Mouse (Mus musculus) heart, embryonic 16.5 days (tissue): ENCODE results near the gene Cish. TPM values are rescaled to one million over a fixed set of nuclear protein-coding genes. Genes with fewer than 3 reads are reported as not detected.

Experiments used
- ATAC-seq: fragments of 200-750 bp; cut with Nextera tagmentation; replicated peaks from 2 replicates; pipeline ENCODE4 v1.8.0; 2017; ENCODE audit warnings: moderate number of reproducible peaks; ENCODE audit not compliant: insufficient read depth, low FRiP score; ENCODE audit errors: extremely low read depth
- H3K27ac ChIP-seq: fragments of 300-500 bp; sonication (generic); 2 replicates; pipeline ENCODE4 v1.5.1; 2014; ENCODE audit warnings: mild to moderate bottlenecking, low read length, control low read depth, moderate library complexity
- H3K27me3 ChIP-seq: fragments of 300-500 bp; sonication (generic); 2 replicates; pipeline ENCODE4 v1.6.1; 2014; ENCODE audit warnings: low read length, mixed read lengths; ENCODE audit not compliant: control insufficient read depth, insufficient read depth
- H3K36me3 ChIP-seq: fragments of 300-500 bp; sonication (generic); 2 replicates; pipeline ENCODE4 v1.6.1; 2014; ENCODE audit not compliant: control insufficient read depth, insufficient read depth
- H3K4me1 ChIP-seq: fragments of 300-500 bp; sonication (generic); 2 replicates; pipeline ENCODE4 v1.6.1; 2014; ENCODE audit warnings: low read length, mixed read lengths; ENCODE audit not compliant: control insufficient read depth, insufficient read depth
- H3K4me2 ChIP-seq: fragments of 300-500 bp; sonication (generic); 2 replicates; pipeline ENCODE4 v1.6.1; 2014; ENCODE audit warnings: low read depth, mild to moderate bottlenecking, control low read depth, low read length
- H3K4me3 ChIP-seq: fragments of 300-500 bp; sonication (generic); 2 replicates; pipeline ENCODE4 v1.5.1; 2014; ENCODE audit warnings: mild to moderate bottlenecking, control low read depth, low read length
- H3K9ac ChIP-seq: fragments of 300-500 bp; sonication (generic); 2 replicates; pipeline ENCODE4 v1.6.1; 2014; ENCODE audit warnings: low read length, control low read depth
- H3K9me3 ChIP-seq: fragments of 300-500 bp; sonication (generic); replicated peaks from 2 replicates; pipeline ENCODE4 v1.6.1; 2016; ENCODE audit warnings: low read length; ENCODE audit not compliant: control insufficient read depth
- WGBS: fragments of 180-500 bp; shearing (Covaris S2); extraction: QIAGEN DNeasy Blood & Tissue Kit; methylation state at CpG from one replicate; pipeline ENCODE4 v1.1.7; 2014; 5-methylcytosine and 5-hydroxymethylcytosine counted together
- polyA plus RNA-seq: library from polyadenylated mRNA; unstranded; fragments of >200 nt; fragmentation: Nextera tagmentation; extraction: Ambion mirVana; gene quantifications from 2 replicates; pipeline ENCODE4 v1.2.1, GENCODE M21; 2015

Cish gene
- polyA plus RNA-seq, 1 experiment from 2014 or later = 44.4 TPM

DNA sequence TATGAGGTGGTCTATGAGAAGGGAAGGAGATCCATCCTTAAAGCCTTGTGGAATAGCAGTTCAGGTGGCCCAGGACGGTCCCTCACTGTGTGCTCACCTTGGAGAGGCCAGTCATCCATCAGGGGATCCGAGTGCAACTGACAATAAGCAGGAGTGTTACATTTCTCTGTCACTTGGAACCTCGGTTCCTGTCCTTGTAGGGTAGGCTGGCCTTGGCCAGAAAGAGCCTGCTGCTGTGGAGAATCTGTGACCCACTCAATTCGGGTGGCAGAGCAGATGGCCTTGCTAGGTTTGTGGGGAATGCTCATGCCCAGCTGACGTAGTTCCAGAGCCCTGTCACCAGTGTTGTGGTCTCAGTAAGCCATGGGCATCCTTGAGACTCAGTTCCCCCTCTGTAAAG, 13.8 kb downstream of the Cish start:
- H3K9me3 ChIP-seq = no peaks in the 10 kb centered on the region
- no peak overlapping the region for H3K4me2 ChIP-seq
- WGBS = 57% methylated on average over 5 of the region's 5 CpGs
- H3K4me1 ChIP-seq = peaks cover 42% of the 10 kb centered on the region
- H3K27me3 ChIP-seq = no peaks in the 10 kb centered on the region
- no peaks in the 10 kb centered on the region for H3K36me3 ChIP-seq
- no peak overlapping the region for H3K9ac ChIP-seq
- no peak overlapping the region for H3K4me3 ChIP-seq
- ATAC-seq = no peak
- peak overlapping the region; percentile 58 for H3K27ac ChIP-seq

DNA sequence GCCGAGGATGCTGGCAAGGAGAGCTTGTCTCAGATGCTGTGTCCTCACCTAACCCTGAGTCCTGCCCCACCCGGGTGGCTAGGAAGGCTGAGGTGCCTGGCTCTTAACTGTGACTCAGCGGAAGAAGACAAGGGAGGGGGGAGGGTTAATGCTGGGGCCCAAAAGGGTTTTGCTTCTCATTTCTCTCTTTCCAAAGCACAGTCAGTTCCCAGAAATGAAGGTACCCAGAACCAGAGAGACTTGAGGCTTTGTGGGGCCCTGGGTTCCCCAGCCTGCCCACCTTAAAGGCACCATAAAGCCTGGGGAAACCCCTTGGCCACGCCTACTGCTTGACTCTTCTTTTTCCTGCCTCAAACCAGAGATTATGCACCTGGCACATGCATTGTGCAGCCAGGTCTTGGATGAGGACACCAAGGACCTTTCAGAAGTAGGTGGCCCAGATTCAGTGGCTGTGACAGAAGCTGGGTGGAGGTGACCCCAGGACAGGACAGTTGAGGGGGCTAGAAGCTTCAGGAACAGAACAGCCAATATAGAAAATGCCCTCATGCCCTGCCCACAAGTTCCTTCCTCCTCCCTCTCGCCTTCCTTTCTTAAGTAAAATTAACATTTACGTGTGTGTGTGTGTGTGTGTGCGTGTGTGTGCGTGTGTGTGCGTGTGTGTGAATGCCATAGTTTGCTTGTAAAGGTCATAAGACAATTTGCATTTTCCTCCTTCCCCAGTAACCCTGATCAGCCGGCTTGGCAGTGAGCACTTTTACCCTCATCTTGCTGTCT, 17.2 kb downstream of the Cish start:
- H3K27me3 ChIP-seq = no peaks in the 10 kb centered on the region
- H3K9ac ChIP-seq = no peak overlapping the region
- no peak overlapping the region for H3K27ac ChIP-seq
- no peaks in the 10 kb centered on the region for H3K9me3 ChIP-seq
- H3K4me1 ChIP-seq = peaks cover 18% of the 10 kb centered on the region
- 51% methylated on average over 10 of the region's 10 CpGs for WGBS
- H3K4me2 ChIP-seq = no peak overlapping the region
- H3K36me3 ChIP-seq = no peaks in the 10 kb centered on the region
- H3K4me3 ChIP-seq = no peak overlapping the region
- ATAC-seq = no peak; the same call in 1 of the 2 replicates

DNA sequence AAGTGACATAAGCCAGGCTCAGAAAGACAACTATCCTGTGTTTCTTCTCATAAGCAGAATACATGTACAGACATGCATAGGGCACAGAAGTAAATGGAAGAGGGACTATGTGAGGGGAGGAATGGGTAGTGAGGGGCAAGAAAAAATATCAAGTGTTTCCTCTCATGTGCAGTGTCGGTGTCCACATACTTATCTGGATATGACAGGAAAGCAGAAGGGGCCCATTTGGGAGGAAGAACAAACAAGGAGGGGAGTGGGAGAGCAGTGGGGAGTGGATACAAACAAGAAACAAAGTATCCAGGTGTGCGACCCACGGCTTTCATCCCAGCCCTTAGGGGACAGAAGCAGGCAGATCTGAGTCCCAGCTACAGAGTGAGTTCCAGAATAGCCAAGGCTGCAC, 18.1 kb downstream of the Cish start:
- whole genome bisulfite sequencing = 69% methylated on average over 3 of the region's 3 CpGs
- Histone ChIP-seq H3K9me3 (no peaks in the 10 kb centered on the region), H3K9ac (no peak overlapping the region), H3K27me3 (no peaks in the 10 kb centered on the region), H3K4me3 (no peak overlapping the region), H3K4me2 (no peak overlapping the region), H3K4me1 (peaks cover 9% of the 10 kb centered on the region), H3K27ac (no peak overlapping the region), H3K36me3 (no peaks in the 10 kb centered on the region)
- no peak for ATAC-seq

DNA sequence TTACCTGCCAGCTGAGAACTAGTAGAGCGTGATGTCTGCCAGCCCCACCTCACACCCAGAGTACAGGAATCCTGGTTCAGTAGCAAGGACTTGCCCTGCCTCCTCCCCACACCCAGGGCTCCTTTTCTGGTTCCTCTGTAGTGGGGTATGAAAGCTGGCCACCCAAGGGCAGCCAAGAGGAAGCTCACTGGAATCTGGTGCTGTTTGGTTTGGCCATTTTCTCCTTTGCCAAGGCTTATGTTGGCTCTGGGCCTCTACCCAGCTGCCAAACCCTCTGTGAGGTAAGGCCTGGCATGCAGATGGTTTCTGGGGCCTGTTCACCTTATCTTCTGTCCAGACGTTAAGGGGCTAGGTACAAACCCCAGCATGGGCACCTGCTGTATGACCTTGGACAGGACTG, 20.0 kb downstream of the Cish start:
- no peaks in the 10 kb centered on the region for H3K27me3 ChIP-seq
- peaks cover 3% of the 10 kb centered on the region; the same call in 1 of the 2 replicates for H3K4me1 ChIP-seq
- H3K9ac ChIP-seq = no peak overlapping the region
- no peak; the same call in 1 of the 2 replicates for ATAC-seq
- H3K4me2 ChIP-seq = no peak overlapping the region
- WGBS = 51% methylated on average over 2 of the region's 2 CpGs
- no peaks in the 10 kb centered on the region for H3K9me3 ChIP-seq
- no peaks in the 10 kb centered on the region for H3K36me3 ChIP-seq
- no peak overlapping the region for H3K27ac ChIP-seq
- H3K4me3 ChIP-seq = no peak overlapping the region

DNA sequence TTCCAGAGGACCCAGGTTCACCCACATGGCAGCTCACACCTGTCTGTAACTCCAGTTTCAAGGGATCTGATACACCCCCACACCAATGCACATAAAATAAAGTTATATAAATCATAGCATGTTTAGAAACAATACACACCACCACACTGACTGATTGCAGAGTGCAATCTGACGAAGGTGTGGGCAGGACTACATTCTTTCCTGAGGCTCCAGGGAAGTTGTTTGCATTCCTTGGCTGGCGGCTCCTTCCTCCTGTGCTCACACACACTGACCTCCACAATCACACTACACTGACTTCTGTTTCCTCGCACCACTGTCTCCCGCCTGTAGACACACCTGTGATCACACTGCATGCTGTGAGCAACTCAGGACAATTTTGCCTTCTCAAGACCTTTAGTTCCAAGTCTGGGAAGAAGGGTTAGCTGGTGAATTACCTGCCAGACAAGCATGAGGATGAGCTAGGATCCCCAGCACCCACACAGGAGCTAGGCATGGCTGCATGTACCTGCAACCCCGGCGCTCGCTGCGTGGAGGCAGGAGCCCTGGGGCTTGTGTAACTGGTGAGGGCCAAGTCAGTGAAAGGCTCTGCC, 26.7 kb downstream of the Cish start:
- ATAC-seq = no peak; the same call in 1 of the 2 replicates
- H3K36me3 ChIP-seq = no peaks in the 10 kb centered on the region
- no peak overlapping the region for H3K9ac ChIP-seq
- H3K27ac ChIP-seq = no peak overlapping the region
- WGBS = 61% methylated on average over 8 of the region's 8 CpGs
- H3K4me2 ChIP-seq = no peak overlapping the region
- H3K4me3 ChIP-seq = no peak overlapping the region
- no peaks in the 10 kb centered on the region for H3K9me3 ChIP-seq
- H3K4me1 ChIP-seq = peaks cover 25% of the 10 kb centered on the region
- no peaks in the 10 kb centered on the region for H3K27me3 ChIP-seq

DNA sequence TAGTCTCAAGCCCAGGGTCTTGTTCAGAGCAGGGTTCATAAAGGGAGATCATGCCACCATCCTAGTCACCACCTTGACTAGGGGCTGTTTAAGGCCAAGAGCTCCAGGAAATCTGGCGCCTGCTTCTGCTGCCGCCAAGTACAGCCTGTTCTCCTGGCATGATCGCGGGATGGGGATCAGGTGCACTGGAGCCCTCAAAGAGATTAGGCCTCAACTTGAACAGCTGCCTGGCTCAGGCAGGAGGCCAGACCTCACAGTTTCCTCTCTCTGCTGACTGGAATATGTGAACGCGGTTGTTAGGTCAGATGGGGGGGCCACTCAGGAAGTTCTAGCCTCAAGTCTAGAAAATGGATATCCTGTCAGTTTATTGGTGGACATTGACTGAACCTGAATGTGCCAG, 27.7 kb downstream of the Cish start:
- Histone ChIP-seq H3K27ac (peak overlapping the region; percentile 73), H3K9ac (no peak overlapping the region), H3K4me1 (peaks cover 25% of the 10 kb centered on the region), H3K9me3 (no peaks in the 10 kb centered on the region), H3K4me3 (no peak overlapping the region), H3K36me3 (no peaks in the 10 kb centered on the region), H3K27me3 (no peaks in the 10 kb centered on the region), H3K4me2 (no peak overlapping the region)
- WGBS = 7% methylated on average over 6 of the region's 6 CpGs
- ATAC-seq = peak; percentile 83

DNA sequence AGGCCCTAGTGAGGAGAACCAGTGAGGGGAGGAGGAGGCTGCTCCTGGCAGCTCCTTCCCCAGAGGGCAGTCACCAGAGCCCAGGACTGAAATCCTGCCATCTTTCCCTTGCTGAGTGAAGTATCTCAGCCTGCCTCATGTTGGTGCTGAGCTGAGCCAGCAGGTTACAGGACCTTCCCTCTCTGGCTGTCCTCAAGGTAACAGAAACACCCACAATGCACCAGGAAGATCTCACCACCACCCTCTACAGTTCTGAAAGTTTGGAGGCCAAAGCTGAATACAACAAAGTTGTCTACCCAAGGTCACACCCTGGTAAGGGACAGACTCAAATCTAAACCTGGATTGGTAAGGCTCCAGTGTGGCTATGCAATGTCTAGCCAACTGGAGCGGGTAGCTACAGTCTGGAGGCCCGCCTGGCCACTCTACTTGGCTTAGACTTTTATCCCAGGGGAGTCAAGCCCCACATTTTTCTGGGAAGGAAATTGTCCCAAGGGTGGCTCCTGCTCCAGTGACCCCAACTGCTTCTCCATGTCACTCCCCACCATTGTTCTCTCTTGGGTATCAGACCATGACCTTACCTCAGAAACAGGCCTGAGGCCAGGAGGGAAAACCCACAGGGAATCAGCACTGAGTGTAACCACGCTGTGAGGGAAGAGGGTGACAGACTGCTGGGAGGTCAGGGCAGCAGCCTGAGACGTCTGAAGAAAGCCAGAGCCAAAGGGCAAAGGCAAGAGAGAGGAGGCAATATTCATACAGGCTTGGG, 29.2 kb downstream of the Cish start:
- Histone ChIP-seq H3K27me3 (no peaks in the 10 kb centered on the region), H3K9me3 (no peaks in the 10 kb centered on the region), H3K36me3 (no peaks in the 10 kb centered on the region), H3K9ac (no peak overlapping the region), H3K27ac (no peak overlapping the region), H3K4me1 (peaks cover 25% of the 10 kb centered on the region), H3K4me2 (no peak overlapping the region), H3K4me3 (no peak overlapping the region)
- no peak for ATAC-seq
- 64% methylated on average over 4 of the region's 4 CpGs for WGBS

DNA sequence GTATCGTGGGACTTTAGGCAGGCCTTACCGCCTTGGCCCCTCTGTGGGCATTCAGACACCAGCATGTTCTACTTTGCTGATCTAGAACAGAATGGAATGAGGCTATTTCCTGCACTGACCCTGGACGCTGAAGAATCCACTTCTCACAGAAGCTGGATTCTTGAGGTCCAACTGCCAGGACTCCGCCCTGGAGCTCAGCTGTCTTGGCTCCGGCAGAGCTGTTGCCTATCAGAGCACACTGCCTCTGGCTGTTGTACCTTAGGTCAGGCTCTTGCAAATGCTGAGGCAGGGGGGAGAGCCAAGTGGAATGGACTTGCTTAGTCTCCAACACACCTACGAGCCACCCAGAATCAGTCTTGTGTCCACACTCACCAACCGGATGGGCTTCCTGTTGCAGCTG, 30.1 kb downstream of the Cish start:
- 62% methylated on average over 7 of the region's 7 CpGs for WGBS
- H3K9me3 ChIP-seq = no peaks in the 10 kb centered on the region
- peaks cover 25% of the 10 kb centered on the region for H3K4me1 ChIP-seq
- no peak overlapping the region for H3K9ac ChIP-seq
- H3K4me2 ChIP-seq = no peak overlapping the region
- H3K4me3 ChIP-seq = no peak overlapping the region
- no peaks in the 10 kb centered on the region for H3K36me3 ChIP-seq
- ATAC-seq = no peak
- H3K27ac ChIP-seq = no peak overlapping the region
- no peaks in the 10 kb centered on the region for H3K27me3 ChIP-seq
